Mouse (Mus musculus) gastrocnemius, adult 2 months (tissue): ENCODE measurements around the gene A530032D15Rik. TPM values are rescaled to one million over a fixed set of nuclear protein-coding genes. Genes with fewer than 3 reads are reported as not detected.
"Not testable (repeated sequence)": the region's sequence is repeated elsewhere in the genome, so short reads cannot be mapped to it uniquely, and the experiment has no call there.

Experiments
- DNase-seq: peaks from one replicate; pipeline ENCODE4 v3.0.0; 2022
- H3K27ac ChIP-seq: fragments of 200-600 bp; 2 replicates; pipeline ENCODE4 v1.8.1; 2022; ENCODE audit warnings: mild to moderate bottlenecking
- H3K4me3 ChIP-seq: fragments of 200-600 bp; 2 replicates; pipeline ENCODE4 v1.8.1; 2022; ENCODE audit warnings: mild to moderate bottlenecking, moderate library complexity
- intact Hi-C: fragments of 180-260 bp; cut with DNase I; formaldehyde crosslinking; loops from one replicate; pipeline ENCODE4 v1.15.1; 2025
- total RNA-seq, 2 experiments: library from RNA; stranded (reverse); gene quantifications; 2 replicates each; pipeline ENCODE4 v1.2.3; 2021

Gene A530032D15Rik
- total RNA-seq, 2 experiments from 2014 or later, result not detected

GRCm38 (mm10) chr1:85092169-85092568, 17.5 kb downstream of the A530032D15Rik start:
- intact Hi-C loops, H3K4me3 ChIP-seq, DNase-seq, H3K27ac ChIP-seq: not testable (repeated sequence)

GRCm38 (mm10) chr1:85086211-85086610, 23.4 kb downstream of the A530032D15Rik start:
- H3K4me3 ChIP-seq, DNase-seq, intact Hi-C loops, H3K27ac ChIP-seq: not testable (repeated sequence)

- intact Hi-C loops, H3K27ac ChIP-seq: not testable (repeated sequence)
These were observed 24.9 kb downstream of the A530032D15Rik start for GRCm38 (mm10) chr1:85084803-85085202.

DNA sequence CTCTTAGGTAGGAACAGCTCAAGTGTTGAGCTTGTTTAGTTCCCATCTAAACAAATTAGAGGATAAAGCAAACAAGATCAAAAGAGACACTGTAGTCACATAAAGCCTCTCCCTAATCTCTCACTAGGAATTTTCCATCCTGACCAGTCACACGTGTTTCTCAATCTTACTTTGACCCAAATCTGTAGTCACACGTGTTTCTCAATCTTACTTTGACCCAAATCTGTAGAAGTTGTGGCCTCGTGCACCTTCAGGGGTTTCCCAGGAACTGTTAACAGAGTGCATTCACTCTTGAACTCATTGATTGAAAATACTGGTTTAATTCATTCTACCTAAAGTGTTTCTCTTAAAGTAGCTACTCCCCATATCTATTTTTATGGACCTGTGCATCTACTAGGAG, 36.6 kb downstream of the A530032D15Rik start:
- H3K27ac ChIP-seq, intact Hi-C loops, DNase-seq, H3K4me3 ChIP-seq: not testable (repeated sequence)

More at GRCm38 (mm10) chr1:85084803-85085202, 24.9 kb downstream of the A530032D15Rik start:
- not testable (repeated sequence) for DNase-seq, H3K4me3 ChIP-seq

- intact Hi-C loops, H3K4me3 ChIP-seq, H3K27ac ChIP-seq, DNase-seq: not testable (repeated sequence)
These were observed 38.0 kb downstream of the A530032D15Rik start for GRCm38 (mm10) chr1:85071690-85072089.

- DNase-seq, H3K27ac ChIP-seq, intact Hi-C loops, H3K4me3 ChIP-seq: not testable (repeated sequence)
These were observed 73.9 kb downstream of the A530032D15Rik start for GRCm38 (mm10) chr1:85035801-85036200.

- H3K4me3 ChIP-seq, H3K27ac ChIP-seq, intact Hi-C loops, DNase-seq: not testable (repeated sequence)
These were observed 75.3 kb downstream of the A530032D15Rik start for GRCm38 (mm10) chr1:85034394-85034793.

DNA sequence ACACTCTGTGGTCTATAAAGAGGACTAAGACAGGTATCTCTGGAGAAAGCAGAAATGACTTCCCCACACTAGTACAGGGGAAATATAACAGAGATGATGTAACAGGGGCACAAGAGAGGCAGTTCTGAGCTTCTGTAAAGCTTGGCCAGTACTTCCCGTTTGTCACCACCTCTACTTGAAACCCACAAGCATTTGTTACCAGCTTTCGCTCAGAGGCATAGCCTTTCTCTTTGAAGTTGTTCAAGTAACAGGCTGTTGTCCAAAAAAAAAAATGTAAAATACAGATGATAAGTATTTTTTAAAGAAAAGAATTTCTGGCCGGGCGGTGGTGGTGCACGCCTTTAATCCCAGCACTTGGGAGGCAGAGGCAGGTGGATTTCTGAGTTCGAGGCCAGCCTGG, 76.0 kb downstream of the A530032D15Rik start:
- DNase-seq, intact Hi-C loops, H3K27ac ChIP-seq, H3K4me3 ChIP-seq: not testable (repeated sequence)

Other genes with a start within 250 kb of the A530032D15Rik start
- gene Slc16a14, start 174.7 kb downstream of the A530032D15Rik start, total RNA-seq, result under 1 TPM in 1 of 2 experiments, not detected in 1; 0.20 TPM
- not detected for gene Gm10553, start 9.7 kb downstream of the A530032D15Rik start, total RNA-seq
- under 1 TPM in 1 of 2 experiments, not detected in 1; 0.46 TPM for gene C130026I21Rik, start 160.7 kb upstream of the A530032D15Rik start, total RNA-seq